Mouse (Mus musculus): Measurements from ENCODE around the gene 1700020N01Rik.

The 1700020N01Rik gene

GRCm38 (mm10) chr10:21670168-21670567 lies 77.2 kb downstream of the 1700020N01Rik start:
- peak in 1 of 2 experiments; percentile 32 for DNase-seq

All from kidney, adult 8-10 months (tissue).